Mouse (Mus musculus): ENCODE measurements around the gene Prf1.

Gene Prf1

DNA sequence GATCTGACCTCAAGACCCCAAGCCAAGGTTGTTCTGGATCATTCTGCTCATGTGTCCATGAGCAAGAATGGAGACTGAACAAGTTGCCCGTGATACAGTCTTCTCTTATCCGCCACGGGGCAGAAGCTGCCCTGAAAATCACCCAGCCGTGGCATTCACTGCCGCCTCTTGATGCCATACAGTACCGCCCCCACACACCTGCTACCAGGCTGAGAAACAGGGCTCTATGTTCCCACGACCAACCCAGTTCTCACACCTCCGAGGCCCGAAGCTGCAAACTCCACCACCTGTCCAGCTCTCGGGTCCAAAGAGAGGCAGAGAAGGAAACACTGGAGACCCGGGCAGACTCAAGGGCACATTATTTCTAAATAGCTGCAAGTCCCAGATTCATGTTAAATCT lies 40.0 kb downstream of the Prf1 start:
- DNase-seq (ENCODE audit: low read depth, low spot score), result no peak

DNA sequence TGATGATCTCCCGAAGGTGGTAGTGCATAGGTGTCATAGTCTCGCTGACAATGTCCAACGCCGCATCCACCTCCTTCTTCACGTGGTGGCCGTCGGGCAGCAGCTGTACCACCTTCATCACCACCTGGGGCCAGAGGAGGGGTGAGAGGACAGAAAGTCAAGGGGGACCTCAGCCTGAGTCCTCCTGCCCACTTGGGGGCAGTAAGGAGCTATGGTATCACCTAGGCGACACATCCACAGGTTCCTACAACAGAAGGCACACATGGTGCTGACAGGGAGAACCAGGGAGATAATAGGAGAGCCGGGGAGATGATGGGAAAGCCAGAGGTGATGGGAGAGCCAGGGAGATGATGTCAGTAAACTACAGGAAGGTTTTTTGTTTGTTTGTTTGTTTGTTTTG lies 41.6 kb downstream of the Prf1 start:
- DNase-seq (ENCODE audit: low read depth, low spot score), result peak; percentile 73

DNA sequence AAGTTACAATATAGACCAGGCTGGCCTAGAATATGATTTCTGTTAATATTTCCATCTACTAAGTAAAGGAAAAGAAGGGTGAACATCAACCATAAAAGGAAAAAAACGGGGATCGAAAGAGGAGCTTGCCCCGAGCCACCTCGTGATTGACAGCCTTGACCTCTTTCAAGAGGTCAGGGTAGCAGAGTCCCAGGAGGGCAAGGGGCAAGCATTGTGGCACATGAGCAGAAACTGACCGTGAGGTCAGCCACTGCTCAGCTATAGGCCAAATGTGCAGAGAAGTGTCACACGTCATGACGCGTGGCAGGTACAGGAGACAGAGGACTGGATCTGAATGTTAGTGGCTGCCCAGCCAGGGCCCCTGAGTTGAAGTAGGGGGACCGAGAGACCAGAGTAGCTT lies 42.6 kb downstream of the Prf1 start:
- no peak for DNase-seq (ENCODE audit: low read depth, low spot score)

DNA sequence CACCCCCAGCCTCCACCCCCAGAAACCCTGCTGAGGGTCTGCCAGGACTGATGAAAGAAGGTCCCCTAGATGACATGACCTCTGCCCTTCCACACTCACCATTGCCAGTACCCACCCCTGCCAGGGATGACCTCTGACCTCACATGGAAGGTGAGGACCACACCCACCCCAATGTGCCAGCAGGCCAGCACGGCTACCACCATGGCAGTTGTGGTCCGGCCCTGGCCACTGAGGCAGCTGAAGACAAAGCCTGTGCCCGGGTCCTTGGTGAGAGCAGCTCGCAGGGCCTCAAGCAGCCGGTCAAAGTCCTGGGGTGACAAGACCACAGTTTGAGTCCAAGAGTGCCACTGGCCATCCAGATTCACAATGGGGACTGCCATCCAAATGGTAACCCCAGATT lies 43.4 kb downstream of the Prf1 start:
- DNase-seq (ENCODE audit: low read depth, low spot score), result no peak

DNA sequence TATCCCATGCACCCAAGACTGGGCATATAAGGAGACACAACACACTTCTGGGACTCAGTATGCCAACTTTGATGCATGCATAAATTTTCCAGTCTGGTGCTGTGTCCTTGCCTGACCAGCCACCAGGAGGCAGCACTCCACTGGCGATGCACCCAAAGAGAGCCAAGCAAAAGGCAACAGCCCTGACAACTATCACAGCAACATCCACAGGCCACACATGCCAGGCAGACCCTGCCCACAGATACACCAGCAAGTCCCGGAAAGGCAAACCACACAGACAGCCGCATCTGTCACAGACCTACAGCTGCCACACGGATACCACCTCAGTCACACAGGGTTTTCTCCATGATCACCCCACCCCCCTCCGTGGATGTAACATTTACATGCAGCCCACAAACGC lies 43.9 kb downstream of the Prf1 start:
- peak; percentile 70 for DNase-seq (ENCODE audit: low read depth, low spot score)

DNA sequence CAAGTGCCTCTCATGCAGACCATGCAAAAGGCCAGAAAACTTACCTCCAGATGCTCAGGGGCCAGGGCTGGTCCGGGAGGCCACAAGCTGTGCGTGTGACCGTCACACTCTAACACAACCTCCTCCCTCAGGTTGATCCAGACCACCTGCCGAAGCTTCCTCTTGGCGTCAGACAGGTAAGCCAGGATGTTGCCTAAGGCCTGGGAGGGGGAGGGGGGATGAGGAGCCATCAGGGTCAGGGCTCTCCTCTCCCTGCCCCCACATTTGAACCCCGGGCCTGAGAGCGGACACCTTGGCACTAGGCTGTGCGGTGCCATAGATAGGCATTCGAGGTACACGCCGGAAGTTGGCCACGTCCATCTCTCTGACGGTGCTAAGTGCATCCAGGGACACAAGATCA lies 45.1 kb downstream of the Prf1 start:
- no peak for DNase-seq (ENCODE audit: low read depth, low spot score)

DNA sequence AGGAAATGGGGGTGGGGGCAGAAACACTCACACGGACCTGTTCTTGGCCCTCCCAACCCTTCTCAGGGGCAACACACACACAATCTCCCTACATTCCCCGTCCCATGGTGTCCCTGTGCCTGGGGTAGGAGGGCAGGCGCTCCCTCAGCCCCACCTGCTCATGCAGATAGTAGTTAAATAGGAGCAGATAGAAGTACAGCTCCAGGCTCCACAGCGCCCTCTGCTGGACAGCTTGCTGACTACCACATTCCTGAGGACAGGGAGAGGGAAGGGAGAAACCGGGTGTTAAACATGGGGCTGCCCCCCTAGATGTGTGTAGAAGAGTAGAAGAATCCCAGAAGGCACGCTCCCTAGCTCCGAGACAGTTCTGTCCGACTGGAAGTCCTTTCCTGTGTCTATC lies 46.3 kb downstream of the Prf1 start:
- peak; percentile 83 for DNase-seq (ENCODE audit: low read depth, low spot score)

DNA sequence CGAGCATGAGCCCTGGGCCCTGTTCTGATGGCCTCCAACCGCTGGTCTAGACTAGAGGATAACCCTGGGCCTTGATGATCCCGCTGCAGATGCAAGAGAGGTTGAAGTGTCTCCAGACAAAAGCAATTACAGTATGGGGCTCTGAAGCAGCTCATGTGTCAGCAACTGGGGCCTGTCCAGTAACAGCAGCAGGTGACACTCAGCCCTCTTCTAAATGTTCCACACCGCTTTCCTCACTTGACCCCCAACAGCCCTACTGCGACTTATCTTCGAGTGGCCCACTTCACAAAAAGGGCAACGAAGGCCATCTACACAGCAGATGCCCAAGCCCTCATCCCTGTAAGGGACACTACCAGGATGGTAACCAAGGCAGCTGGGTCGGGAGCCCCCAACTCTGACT lies 47.5 kb downstream of the Prf1 start:
- no peak for DNase-seq (ENCODE audit: low read depth, low spot score)

DNA sequence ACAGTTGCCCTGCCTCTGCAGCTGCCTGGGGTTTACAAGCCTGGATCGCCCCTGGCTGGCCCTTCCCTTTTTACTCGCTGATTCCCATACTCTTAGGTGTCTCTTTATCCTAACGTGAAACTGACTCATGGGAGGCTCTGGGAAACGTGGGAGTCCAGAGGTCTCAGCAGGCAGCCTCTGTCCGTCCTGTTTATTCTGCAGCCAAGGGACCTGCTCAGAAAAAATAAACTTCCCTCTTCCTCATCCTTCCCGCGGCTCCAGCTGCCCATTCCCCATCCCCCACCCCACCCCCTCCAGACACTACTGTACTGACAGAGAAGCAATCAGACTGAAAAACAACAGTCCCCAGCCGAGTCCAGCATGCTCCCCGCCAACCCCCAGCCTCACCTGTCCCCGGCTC lies 48.7 kb downstream of the Prf1 start:
- no peak for DNase-seq (ENCODE audit: low read depth, low spot score)

DNA sequence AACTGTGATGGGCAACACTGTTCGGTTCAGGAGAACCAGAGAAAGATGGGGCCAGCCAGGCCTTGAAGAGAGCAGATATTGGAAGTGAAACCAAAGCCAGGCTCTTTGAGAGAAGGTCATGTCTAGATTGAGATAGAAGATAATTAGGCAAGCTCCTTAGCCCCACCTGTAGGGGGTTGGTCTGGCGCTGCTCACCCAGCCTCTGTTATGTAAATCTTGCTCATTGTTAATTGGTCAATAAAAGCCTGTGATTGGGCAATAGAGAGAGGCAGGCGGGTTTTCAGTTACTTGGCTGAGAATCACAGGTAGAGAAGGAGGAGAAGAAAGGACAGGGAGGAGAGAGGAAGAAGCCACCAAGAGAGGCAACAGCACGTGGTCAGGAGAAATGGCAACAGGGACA lies 53.6 kb downstream of the Prf1 start:
- peak; percentile 77 for DNase-seq (ENCODE audit: low read depth, low spot score)

Data from ES-CJ7 (cell line).